Mouse (Mus musculus) retina, embryonic 14.5 days (tissue): ENCODE data around the gene Rapgef6.

ENCODE experiments used
- DNase-seq: peaks from one replicate; pipeline ENCODE4 v3.0.0-alpha.2; 2015; ENCODE audit warnings: low spot score

Rapgef6 gene

DNA sequence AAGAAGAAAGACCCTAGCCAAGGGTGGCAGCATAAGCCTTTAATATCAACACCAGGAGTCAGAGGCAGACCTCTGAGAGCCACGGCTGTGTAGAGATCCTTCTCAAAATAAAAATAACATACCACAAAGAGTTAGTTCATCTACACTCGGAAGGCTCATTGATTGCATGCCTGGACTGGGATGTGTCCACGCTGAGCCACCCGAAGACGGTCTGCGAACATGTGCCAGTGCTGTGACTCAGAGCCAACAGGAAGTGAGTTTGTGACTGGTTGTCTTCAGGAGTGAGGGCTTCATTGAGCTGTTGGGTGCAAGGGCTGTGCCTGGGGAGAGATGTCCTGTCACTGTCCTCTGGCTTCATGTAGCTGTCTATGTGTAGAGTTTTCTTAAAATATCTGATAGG, 171.0 kb downstream of the Rapgef6 start:
- DNase-seq, result no peak

- DNase-seq, result no peak
Observed at GRCm38 (mm10) chr11:54694291-54694690, 171.6 kb downstream of the Rapgef6 start.

- DNase-seq, result no peak
Observed at GRCm38 (mm10) chr11:54695951-54696350, 173.3 kb downstream of the Rapgef6 start.

GRCm38 (mm10) chr11:54697611-54698010, 175.0 kb downstream of the Rapgef6 start:
- peak; percentile 14 for DNase-seq

DNA sequence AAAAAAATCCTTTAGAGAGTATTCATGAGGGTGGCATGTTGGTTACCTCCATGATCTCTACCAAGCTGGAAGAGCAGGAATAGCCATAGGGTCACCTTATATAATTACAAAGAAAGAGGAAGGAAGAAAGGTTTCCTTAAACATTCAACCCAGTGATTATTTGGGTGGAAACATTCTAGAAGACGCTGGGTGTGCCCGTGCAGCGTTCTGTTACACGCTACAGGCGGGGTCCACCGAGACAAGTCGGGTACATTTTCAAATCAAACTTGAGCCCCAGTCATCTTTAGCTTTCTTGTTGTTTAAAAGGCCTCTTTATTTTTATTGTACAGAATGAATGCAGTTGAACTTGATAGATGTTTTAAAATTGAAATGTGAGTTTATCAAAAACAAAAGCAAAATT, 176.0 kb downstream of the Rapgef6 start:
- DNase-seq, result no peak

DNA sequence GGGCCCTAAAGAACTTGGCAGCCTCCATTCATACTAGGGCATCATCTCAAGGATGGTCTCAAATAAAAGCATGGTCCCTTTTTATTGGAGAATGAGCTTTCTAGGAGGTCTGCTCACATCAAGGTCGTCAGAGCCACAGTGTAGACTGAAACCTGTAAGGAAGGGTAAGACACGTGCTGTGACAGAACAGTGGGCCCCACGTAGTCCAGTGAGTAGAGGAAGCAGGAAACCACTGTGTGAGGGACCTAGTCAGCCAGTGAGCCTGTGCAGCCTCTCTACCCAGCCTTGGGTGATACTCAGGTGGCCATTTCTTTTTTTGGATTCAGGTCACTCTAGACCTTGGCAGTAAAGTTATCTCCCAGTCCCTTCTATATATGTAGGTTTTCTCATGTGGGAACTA, 177.3 kb downstream of the Rapgef6 start:
- no peak for DNase-seq

DNA sequence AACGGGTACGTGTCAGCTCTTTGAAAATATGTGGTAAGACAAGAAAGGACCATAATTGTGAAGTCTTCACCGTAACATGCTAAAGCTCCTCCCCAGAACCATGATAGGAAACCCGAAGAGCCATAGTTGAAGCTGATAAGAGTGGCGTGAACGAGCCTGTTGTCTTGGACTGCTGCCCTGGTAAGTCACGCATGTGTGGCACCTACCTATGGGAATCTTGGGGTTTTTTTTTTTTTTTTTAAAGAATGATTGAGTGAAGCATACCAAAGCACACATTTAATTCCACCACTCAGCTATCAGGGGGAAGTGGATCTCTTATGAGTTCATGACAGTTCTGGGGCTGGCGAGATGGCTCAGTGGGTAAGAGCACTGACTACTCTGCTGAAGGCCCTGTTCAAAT, 179.2 kb downstream of the Rapgef6 start:
- no peak for DNase-seq

DNA sequence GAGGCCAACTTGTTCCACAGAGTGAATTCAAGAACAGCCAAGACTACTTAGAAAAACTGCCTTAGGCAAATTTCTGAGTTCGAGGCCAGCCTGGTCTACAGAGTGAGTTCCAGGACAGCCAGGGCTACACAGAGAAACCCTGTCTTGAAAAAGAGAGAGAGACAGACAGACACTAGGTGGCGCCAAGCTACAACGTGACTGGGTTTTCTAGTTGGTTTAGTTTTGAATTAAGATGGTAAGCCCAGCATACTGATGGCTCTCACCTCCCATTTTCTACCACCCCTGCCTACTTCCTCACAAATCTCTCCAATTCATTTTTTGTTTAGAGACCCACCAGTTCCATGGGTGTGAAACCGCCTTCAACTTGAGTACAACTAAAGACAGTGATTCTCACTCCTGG, 180.7 kb downstream of the Rapgef6 start:
- peak; percentile 85 for DNase-seq

- no peak for DNase-seq
Observed at GRCm38 (mm10) chr11:54708153-54708552, 185.5 kb downstream of the Rapgef6 start.

- DNase-seq, result no peak
Observed at GRCm38 (mm10) chr11:54709645-54710044, 187.0 kb downstream of the Rapgef6 start.

DNA sequence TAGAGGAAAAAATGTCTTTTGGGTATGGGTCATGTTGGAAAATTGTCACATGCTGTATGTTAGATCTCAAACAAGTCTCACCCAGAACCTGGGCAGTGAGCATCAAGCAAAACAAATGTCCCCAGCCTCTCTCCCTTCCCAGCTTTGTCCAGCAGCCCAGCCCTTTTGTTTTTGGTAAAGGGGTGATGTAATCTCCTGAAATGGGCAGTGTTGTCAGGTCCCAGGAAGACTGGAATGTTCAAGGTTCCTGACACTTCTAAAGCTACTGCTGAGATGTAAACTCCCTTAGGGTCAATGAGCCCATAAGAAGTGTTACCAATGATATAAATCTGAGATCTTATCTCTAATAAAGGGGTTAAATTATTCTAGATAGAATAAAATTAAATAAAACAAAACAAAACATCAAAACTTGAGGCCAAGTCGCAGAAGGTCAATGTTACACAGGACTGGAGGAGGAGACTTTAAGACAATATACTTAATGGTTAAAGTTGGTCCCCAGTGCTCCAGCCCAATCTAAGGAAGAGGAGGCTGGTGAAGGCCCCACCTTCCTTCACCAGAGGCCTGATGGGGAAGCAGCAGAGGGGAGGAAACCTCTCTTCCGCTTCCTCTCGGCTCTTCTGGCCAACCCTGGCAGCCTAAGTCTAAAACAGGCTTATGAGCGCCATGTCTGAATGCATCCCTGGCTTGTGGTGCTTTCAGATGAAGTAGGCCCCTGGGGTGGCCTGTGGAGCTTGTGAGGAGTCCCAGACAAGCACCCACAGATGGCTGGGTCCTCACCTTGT, 188.1 kb downstream of the Rapgef6 start:
- no peak for DNase-seq

DNA sequence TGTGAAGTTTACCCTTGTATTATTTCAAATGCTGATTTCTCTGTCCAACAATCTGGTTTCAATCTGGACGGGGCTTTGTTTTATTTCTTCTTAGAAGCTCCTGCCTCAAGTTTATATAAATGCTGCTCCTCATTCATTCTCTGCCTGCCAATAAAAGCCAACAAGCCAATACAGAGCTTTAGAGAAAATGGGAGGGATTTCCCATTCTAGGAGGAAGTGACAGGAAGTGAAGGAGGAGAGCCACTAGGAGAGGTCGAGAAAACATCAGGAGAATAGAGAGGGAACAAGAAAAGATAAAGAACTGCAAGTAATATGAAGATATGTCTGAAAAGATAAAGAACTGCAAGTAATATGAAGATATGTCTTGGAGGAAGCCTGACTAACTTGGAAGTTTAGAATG, 190.2 kb downstream of the Rapgef6 start:
- no peak for DNase-seq

DNA sequence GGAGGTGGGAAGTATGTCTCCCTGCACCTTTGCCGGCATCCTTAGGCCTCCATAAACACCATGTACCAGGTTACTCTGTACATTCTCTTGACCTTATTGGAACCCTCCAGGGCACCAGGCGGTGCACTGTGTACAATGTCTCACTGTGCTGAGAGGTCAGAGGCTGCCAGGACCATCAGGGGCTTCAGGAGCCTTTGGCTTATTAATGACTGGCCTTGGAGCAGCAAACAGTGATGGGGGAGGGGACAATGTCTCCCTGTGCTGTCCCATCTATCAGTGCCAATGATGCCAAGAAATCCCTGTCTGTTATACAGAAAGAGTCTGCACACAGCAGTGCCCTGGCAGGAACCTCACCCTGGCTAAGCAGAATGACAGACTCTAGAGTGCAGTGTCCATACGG, 195.2 kb downstream of the Rapgef6 start:
- DNase-seq, result no peak

DNA sequence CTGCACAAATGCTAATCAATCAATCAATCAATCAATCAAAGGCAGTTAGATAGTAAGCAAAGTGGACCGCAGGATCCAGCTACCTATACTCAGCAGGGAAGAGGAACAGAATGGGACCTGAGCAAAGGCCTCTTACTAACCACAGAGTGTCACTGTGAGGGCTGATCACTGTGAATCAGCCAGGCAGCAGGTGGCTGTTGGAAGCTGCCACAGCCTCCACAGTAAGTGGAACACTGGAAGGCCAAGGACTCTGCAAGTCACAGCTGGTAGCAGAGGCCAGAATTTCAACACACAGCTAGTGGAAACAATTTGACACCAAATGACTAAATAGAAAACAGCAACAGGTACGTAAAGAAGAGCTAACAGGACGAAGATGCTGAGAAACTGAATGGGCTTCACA, 196.0 kb downstream of the Rapgef6 start:
- DNase-seq, result no peak

- DNase-seq, result no peak
Observed at GRCm38 (mm10) chr11:54722057-54722456, 199.4 kb downstream of the Rapgef6 start.

- no peak for DNase-seq
Observed at GRCm38 (mm10) chr11:54724353-54725034, 201.8 kb downstream of the Rapgef6 start.

DNA sequence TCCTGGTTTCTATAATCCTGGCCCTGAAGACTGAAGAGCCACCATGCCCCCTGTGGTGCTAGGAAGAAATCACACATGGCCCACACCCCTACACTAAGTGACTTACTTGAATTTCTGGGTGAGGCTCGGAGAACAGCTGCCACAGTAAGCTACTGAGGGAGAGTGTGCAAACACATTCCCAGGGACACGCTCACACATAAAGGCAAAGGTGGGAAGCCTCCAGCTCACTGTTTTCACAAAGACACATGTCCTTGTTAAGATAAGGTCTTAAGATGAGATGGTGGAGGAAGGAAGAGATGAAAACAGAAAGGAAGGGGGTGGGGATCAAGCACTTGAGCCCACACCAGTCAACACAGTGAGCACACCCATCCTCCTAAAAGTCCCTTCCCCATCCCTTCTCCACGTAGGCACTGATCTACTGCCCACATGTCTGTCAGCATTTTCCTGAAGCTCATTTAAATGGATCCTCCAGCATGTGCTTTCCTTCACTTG, 204.0 kb downstream of the Rapgef6 start:
- DNase-seq, result no peak

DNA sequence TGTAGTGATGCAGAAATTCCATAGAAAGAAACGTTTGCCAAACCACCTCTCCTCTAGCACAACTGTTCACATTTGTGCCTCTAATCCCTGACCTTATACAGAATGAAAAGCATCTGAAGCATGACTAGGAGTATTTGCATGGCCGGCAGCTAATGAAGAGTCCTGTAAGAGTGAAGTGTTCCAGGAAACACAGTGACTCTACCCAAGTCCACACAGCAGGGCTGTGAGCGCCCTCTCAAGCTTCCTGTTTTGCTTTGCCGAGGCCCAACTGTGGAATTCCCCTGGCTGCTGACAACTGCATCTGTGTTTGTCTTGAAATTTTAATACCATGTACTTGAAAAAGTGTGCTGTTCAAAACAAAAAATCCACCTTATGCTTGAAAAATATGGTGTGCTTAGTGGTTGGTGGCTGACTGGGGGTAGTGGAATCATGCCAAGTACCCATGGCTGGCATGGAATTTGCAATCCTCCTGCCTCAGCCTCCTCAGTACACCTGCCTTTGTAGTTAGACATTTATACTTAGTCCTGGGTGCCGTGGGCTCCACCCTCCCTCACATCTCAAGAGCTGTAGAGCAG, 204.8 kb downstream of the Rapgef6 start:
- DNase-seq, result no peak

- no peak for DNase-seq
Observed at GRCm38 (mm10) chr11:54728371-54728770, 205.7 kb downstream of the Rapgef6 start.

DNA sequence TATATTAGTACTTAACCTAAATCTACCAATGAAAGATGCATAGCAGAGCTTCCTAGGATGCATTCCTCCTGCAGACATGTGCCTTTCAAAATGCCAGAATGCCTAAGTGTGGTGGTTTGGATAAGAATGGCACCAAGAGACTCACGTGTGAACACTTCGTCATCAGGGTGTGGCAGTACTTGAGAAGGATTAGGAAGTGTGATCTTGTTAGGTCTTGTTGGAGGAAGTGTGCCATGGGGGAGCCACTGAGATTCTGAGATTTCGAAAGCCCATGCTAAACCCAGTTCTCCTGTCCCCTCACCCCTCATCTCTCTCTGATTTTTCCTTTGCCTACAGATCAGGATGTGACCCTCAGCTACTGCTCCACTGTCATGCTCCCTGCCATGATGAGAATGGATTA, 206.7 kb downstream of the Rapgef6 start:
- no peak for DNase-seq

- DNase-seq, result no peak
Observed at GRCm38 (mm10) chr11:54730931-54731330, 208.3 kb downstream of the Rapgef6 start.

GRCm38 (mm10) chr11:54731367-54731766, 208.7 kb downstream of the Rapgef6 start:
- no peak for DNase-seq

- DNase-seq, result peak; percentile 44
Observed at GRCm38 (mm10) chr11:54733546-54733945, 210.9 kb downstream of the Rapgef6 start.
